Mouse (Mus musculus): ENCODE measurements around the gene Snap91. TPM values are rescaled to one million over a fixed set of nuclear protein-coding genes. Genes with fewer than 3 reads are reported as not detected.
A peak's percentile ranks its signal among the peaks of the same experiment; 100 is the strongest.

Snap91 gene
- polyA plus RNA-seq, 1 experiment from 2014 or later, result 81.6 TPM

GRCm38 (mm10) chr9:86778212-86778611 lies 102.2 kb downstream of the Snap91 start:
- peaks cover 7% of the 10 kb centered on the region for H3K4me1 ChIP-seq (replicated peaks)
- H3K36me3 ChIP-seq, result peaks cover 36% of the 10 kb centered on the region
- H3K9ac ChIP-seq, result no peak overlapping the region
- no peaks in the 10 kb centered on the region for H3K9me3 ChIP-seq (replicated peaks)
- no peak overlapping the region for H3K27ac ChIP-seq
- WGBS, result 70% methylated on average over 4 of the region's 4 CpGs
- no peak overlapping the region for H3K4me2 ChIP-seq
- ATAC-seq (replicated peaks; ENCODE audit: insufficient number of reproducible peaks, insufficient read depth, low FRiP score, low read depth), result no peak
- H3K4me3 ChIP-seq, result no peak overlapping the region
- no peaks in the 10 kb centered on the region for H3K27me3 ChIP-seq

GRCm38 (mm10) chr9:86777309-86777708 lies 103.1 kb downstream of the Snap91 start:
- Histone ChIP-seq H3K27ac (no peak overlapping the region), H3K4me3 (no peak overlapping the region), H3K9me3 (replicated peaks) (no peaks in the 10 kb centered on the region), H3K4me2 (no peak overlapping the region), H3K36me3 (peaks cover 40% of the 10 kb centered on the region), H3K9ac (no peak overlapping the region), H3K4me1 (replicated peaks) (peaks cover 10% of the 10 kb centered on the region), H3K27me3 (no peaks in the 10 kb centered on the region)
- 59% methylated on average over 7 of the region's 7 CpGs for WGBS
- no peak for ATAC-seq (replicated peaks; ENCODE audit: insufficient number of reproducible peaks, insufficient read depth, low FRiP score, low read depth)

GRCm38 (mm10) chr9:86775374-86775773 lies 105.1 kb downstream of the Snap91 start:
- no peak for ATAC-seq (replicated peaks; ENCODE audit: insufficient number of reproducible peaks, insufficient read depth, low FRiP score, low read depth)
- Histone ChIP-seq H3K9ac (no peak overlapping the region), H3K36me3 (peaks cover 36% of the 10 kb centered on the region), H3K9me3 (replicated peaks) (no peaks in the 10 kb centered on the region), H3K4me3 (no peak overlapping the region), H3K4me1 (replicated peaks) (peaks cover 10% of the 10 kb centered on the region), H3K27ac (no peak overlapping the region), H3K27me3 (no peaks in the 10 kb centered on the region), H3K4me2 (no peak overlapping the region)
- 90% methylated on average over 6 of the region's 6 CpGs for WGBS

GRCm38 (mm10) chr9:86773996-86774395 lies 106.5 kb downstream of the Snap91 start:
- no peaks in the 10 kb centered on the region for H3K27me3 ChIP-seq
- ATAC-seq (replicated peaks; ENCODE audit: insufficient number of reproducible peaks, insufficient read depth, low FRiP score, low read depth), result no peak
- peaks cover 30% of the 10 kb centered on the region for H3K36me3 ChIP-seq
- no peak overlapping the region for H3K9ac ChIP-seq
- no peaks in the 10 kb centered on the region for H3K9me3 ChIP-seq (replicated peaks)
- 72% methylated on average over 8 of the region's 8 CpGs for WGBS
- no peak overlapping the region for H3K27ac ChIP-seq
- H3K4me2 ChIP-seq, result no peak overlapping the region
- H3K4me3 ChIP-seq, result no peak overlapping the region
- peaks cover 10% of the 10 kb centered on the region for H3K4me1 ChIP-seq (replicated peaks)

- Histone ChIP-seq H3K36me3 (peaks cover 29% of the 10 kb centered on the region; the same call in 1 of the 2 replicates), H3K27me3 (no peaks in the 10 kb centered on the region), H3K9me3 (replicated peaks) (no peaks in the 10 kb centered on the region), H3K9ac (no peak overlapping the region), H3K4me1 (replicated peaks) (peaks cover 10% of the 10 kb centered on the region), H3K27ac (peak overlapping the region; percentile 5; the same call in 1 of the 2 replicates), H3K4me2 (no peak overlapping the region), H3K4me3 (no peak overlapping the region)
- 53% methylated on average over 3 of the region's 3 CpGs for WGBS
- ATAC-seq (replicated peaks; ENCODE audit: insufficient number of reproducible peaks, insufficient read depth, low FRiP score, low read depth), result no peak
Measured at GRCm38 (mm10) chr9:86772897-86773296, 107.6 kb downstream of the Snap91 start.

- Histone ChIP-seq H3K4me1 (replicated peaks) (no peaks in the 10 kb centered on the region), H3K4me2 (no peak overlapping the region), H3K9ac (no peak overlapping the region), H3K36me3 (peaks cover 16% of the 10 kb centered on the region), H3K27ac (no peak overlapping the region), H3K9me3 (replicated peaks) (no peaks in the 10 kb centered on the region), H3K4me3 (no peak overlapping the region), H3K27me3 (no peaks in the 10 kb centered on the region)
- no peak for ATAC-seq (replicated peaks; ENCODE audit: insufficient number of reproducible peaks, insufficient read depth, low FRiP score, low read depth)
- WGBS, result 68% methylated on average over 10 of the region's 10 CpGs
Measured at GRCm38 (mm10) chr9:86766991-86767390, 113.5 kb downstream of the Snap91 start.

- H3K4me3 ChIP-seq, result no peak overlapping the region
Measured at GRCm38 (mm10) chr9:86764002-86764401, 116.5 kb downstream of the Snap91 start.

GRCm38 (mm10) chr9:86762477-86763376 lies 117.7 kb downstream of the Snap91 start:
- Histone ChIP-seq H3K27ac (no peak overlapping the region), H3K9me3 (replicated peaks) (no peaks in the 10 kb centered on the region), H3K4me2 (no peak overlapping the region), H3K36me3 (peaks cover 7% of the 10 kb centered on the region), H3K9ac (no peak overlapping the region), H3K4me3 (no peak overlapping the region), H3K4me1 (replicated peaks) (no peaks in the 10 kb centered on the region), H3K27me3 (no peaks in the 10 kb centered on the region)
- ATAC-seq (replicated peaks; ENCODE audit: insufficient number of reproducible peaks, insufficient read depth, low FRiP score, low read depth), result no peak
- WGBS, result 51% methylated on average over 8 of the region's 8 CpGs

More at GRCm38 (mm10) chr9:86764002-86764401, 116.5 kb downstream of the Snap91 start:
- H3K4me1 ChIP-seq (replicated peaks), result no peaks in the 10 kb centered on the region
- no peak for ATAC-seq (replicated peaks; ENCODE audit: insufficient number of reproducible peaks, insufficient read depth, low FRiP score, low read depth)
- H3K9me3 ChIP-seq (replicated peaks), result no peaks in the 10 kb centered on the region
- no peak overlapping the region for H3K27ac ChIP-seq
- H3K9ac ChIP-seq, result no peak overlapping the region
- H3K4me2 ChIP-seq, result no peak overlapping the region
- H3K27me3 ChIP-seq, result no peaks in the 10 kb centered on the region
- 65% methylated on average over 2 of the region's 2 CpGs for WGBS
- peaks cover 10% of the 10 kb centered on the region for H3K36me3 ChIP-seq

GRCm38 (mm10) chr9:86745926-86746581 lies 134.4 kb downstream of the Snap91 start:
- ATAC-seq (replicated peaks; ENCODE audit: insufficient number of reproducible peaks, insufficient read depth, low FRiP score, low read depth), result peak; percentile 75
- 23% methylated on average over 13 of the region's 13 CpGs for WGBS
- H3K4me3 ChIP-seq, result no peak overlapping the region
- H3K27ac ChIP-seq, result no peak overlapping the region
- peaks cover 12% of the 10 kb centered on the region; the same call in 1 of the 2 replicates for H3K4me1 ChIP-seq (replicated peaks)
- no peaks in the 10 kb centered on the region for H3K9me3 ChIP-seq (replicated peaks)
- peak overlapping the region; percentile 20; the same call in 1 of the 2 replicates for H3K4me2 ChIP-seq
- H3K9ac ChIP-seq, result no peak overlapping the region
- H3K27me3 ChIP-seq, result no peaks in the 10 kb centered on the region
- H3K36me3 ChIP-seq, result no peaks in the 10 kb centered on the region

GRCm38 (mm10) chr9:86744041-86744440 lies 136.4 kb downstream of the Snap91 start:
- Histone ChIP-seq H3K9me3 (replicated peaks) (no peaks in the 10 kb centered on the region), H3K9ac (no peak overlapping the region), H3K36me3 (no peaks in the 10 kb centered on the region), H3K4me3 (peak overlapping the region; percentile 44), H3K27me3 (no peaks in the 10 kb centered on the region), H3K27ac (0 out of 2 replicates have a peak overlapping the region, but pooled peaks have one; percentile 55), H3K4me2 (peak overlapping the region; percentile 59), H3K4me1 (replicated peaks) (peaks cover 19% of the 10 kb centered on the region)
- ATAC-seq (replicated peaks; ENCODE audit: insufficient number of reproducible peaks, insufficient read depth, low FRiP score, low read depth), result no peak
- 46% methylated on average over 5 of the region's 5 CpGs for WGBS
